8 mouse cellular contexts compared by ENCODE assay signal in genomic region chr9:71616185-71616584, GRCm38 (mm10). TPM values are rescaled to one million over a fixed set of nuclear protein-coding genes. Genes with fewer than 3 reads are reported as not detected.
DNase-seq lines count a peak whose midpoint lies in the region; ATAC-seq and TF ChIP-seq lines count a peak whose summit lies in the region.

No protein-coding gene starts in this region.

- TF ChIP-seq CTCF in stomach, postnatal 0 days (IDR thresholded peaks at IDR 0.05; ENCODE audit: low read depth), result peak; percentile 98

- H3K4me3 ChIP-seq in hindbrain, embryonic 10.5 days, result no peak overlapping the region
- no peak overlapping the region for H3K4me3 ChIP-seq in hindbrain, embryonic 12.5 days
- no peak overlapping the region for H3K4me3 ChIP-seq in forebrain, embryonic 15.5 days
- H3K4me3 ChIP-seq in stomach, postnatal 0 days (ENCODE audit: low read depth, low read length), result no peak overlapping the region

- no peaks in the 10 kb centered on the region for H3K4me1 ChIP-seq in hindbrain, embryonic 10.5 days (replicated peaks)
- 0 out of 2 replicates have a peak, but pooled peaks cover 5% of the 10 kb centered on the region for H3K4me1 ChIP-seq in hindbrain, embryonic 12.5 days
- H3K4me1 ChIP-seq in forebrain, embryonic 15.5 days, result no peaks in the 10 kb centered on the region
- H3K4me1 ChIP-seq in stomach, postnatal 0 days (replicated peaks; ENCODE audit: control insufficient read depth, insufficient read depth), result no peaks in the 10 kb centered on the region

- H3K36me3 ChIP-seq in hindbrain, embryonic 10.5 days, result no peaks in the 10 kb centered on the region
- no peaks in the 10 kb centered on the region for H3K36me3 ChIP-seq in hindbrain, embryonic 12.5 days
- no peaks in the 10 kb centered on the region for H3K36me3 ChIP-seq in forebrain, embryonic 15.5 days
- no peaks in the 10 kb centered on the region for H3K36me3 ChIP-seq in stomach, postnatal 0 days (ENCODE audit: control insufficient read depth, insufficient read depth, low read length)

- H3K9ac ChIP-seq in hindbrain, embryonic 12.5 days, result no peak overlapping the region
- H3K9ac ChIP-seq in forebrain, embryonic 15.5 days (replicated peaks), result no peak overlapping the region
- H3K9ac ChIP-seq in stomach, postnatal 0 days (ENCODE audit: low read length), result no peak overlapping the region

- no peak overlapping the region for H3K27ac ChIP-seq in hindbrain, embryonic 10.5 days
- no peak overlapping the region for H3K27ac ChIP-seq in hindbrain, embryonic 12.5 days
- H3K27ac ChIP-seq in forebrain, embryonic 15.5 days (replicated peaks), result no peak overlapping the region
- H3K27ac ChIP-seq in stomach, postnatal 0 days (replicated peaks), result no peak overlapping the region

- intact Hi-C loops in left cerebral cortex, postnatal 36 days (cut with DNase I), result loop anchor here (1.0 to 10.0 kb wide), 2 partner anchors 72 to 401 kb away; partner anchors contain the start of gene Aldh1a2

- DNase-seq in hindbrain, embryonic 10.5 days (ENCODE audit: low spot score), result peak; percentile 78
- DNase-seq in c-Kit-positive CD71-negative TER-119-negative erythroid progenitor cells, embryonic 14.5 days (ENCODE audit: low read depth), result peak; percentile 77
- DNase-seq in hindlimb bud, embryonic 11.5 days (ENCODE audit: extremely low spot score, low read depth, low spot score), result peak; percentile 85
- peak; percentile 34 to 66 for DNase-seq in left cerebral cortex, postnatal 36 days (ENCODE audit: low spot score in 2 of 2)
- peak; percentile 42 to 70 for DNase-seq in natural killer cell, adult 2 months (ENCODE audit: low spot score in 2 of 2)
- peak; percentile 82 for DNase-seq in stomach, postnatal 0 days (ENCODE audit: low spot score)

- H3K27me3 ChIP-seq in hindbrain, embryonic 10.5 days (ENCODE audit: insufficient read depth, poor library complexity, severe bottlenecking), result no peaks in the 10 kb centered on the region
- H3K27me3 ChIP-seq in hindbrain, embryonic 12.5 days, result no peaks in the 10 kb centered on the region
- H3K27me3 ChIP-seq in forebrain, embryonic 15.5 days, result no peaks in the 10 kb centered on the region
- no peaks in the 10 kb centered on the region for H3K27me3 ChIP-seq in stomach, postnatal 0 days (ENCODE audit: control insufficient read depth, insufficient read depth, low read length)

- H3K9me3 ChIP-seq in hindbrain, embryonic 10.5 days, result no peaks in the 10 kb centered on the region
- no peaks in the 10 kb centered on the region for H3K9me3 ChIP-seq in hindbrain, embryonic 12.5 days (replicated peaks)
- H3K9me3 ChIP-seq in forebrain, embryonic 15.5 days, result no peaks in the 10 kb centered on the region
- H3K9me3 ChIP-seq in stomach, postnatal 0 days (ENCODE audit: control insufficient read depth, low read length), result no peaks in the 10 kb centered on the region

- no peak for ATAC-seq in hindbrain, embryonic 12.5 days (ENCODE audit: low FRiP score)
- ATAC-seq in forebrain, embryonic 15.5 days (replicated peaks), result peak; percentile 66; the same call in 1 of the 2 replicates
- peak; percentile 66; the same call in 1 of the 2 replicates for ATAC-seq in stomach, postnatal 0 days (ENCODE audit: low FRiP score, low TSS enrichment)

- no peak for TF ChIP-seq EP300 in stomach, postnatal 0 days (optimal IDR thresholded peaks at IDR 0.05)

- 29% methylated on average over 3 of the region's 3 CpGs for WGBS in hindbrain, embryonic 10.5 days
- WGBS in hindbrain, embryonic 12.5 days, result 11% methylated on average over 3 of the region's 3 CpGs
- WGBS in forebrain, embryonic 15.5 days, result 8% methylated on average over 3 of the region's 3 CpGs
- 2% methylated on average over 3 of the region's 3 CpGs for WGBS in stomach, postnatal 0 days

- no peak overlapping the region for H3K4me2 ChIP-seq in hindbrain, embryonic 12.5 days (replicated peaks)
- no peak overlapping the region for H3K4me2 ChIP-seq in forebrain, embryonic 15.5 days (replicated peaks)
- no peak overlapping the region for H3K4me2 ChIP-seq in stomach, postnatal 0 days (replicated peaks; ENCODE audit: low read depth)

RNA-seq across cellular contexts. Expression of gene Myzap, which starts 24.0 kb away (rescaled TPM):
- polyA plus RNA-seq in hindbrain, embryonic 10.5 days (2016; fragmentation: Nextera tagmentation; extraction: Ambion mirVana), result 4.4 and 4.9 TPM in 2 replicates
- polyA plus RNA-seq in hindbrain, embryonic 12.5 days (2016; fragmentation: Nextera tagmentation; extraction: Ambion mirVana), result 5.5 and 6.6 TPM in 2 replicates
- polyA plus RNA-seq in forebrain, embryonic 15.5 days (2015; fragmentation: Nextera tagmentation; extraction: Ambion mirVana), result 1.8 and 2.0 TPM in 2 replicates
- total RNA-seq in left cerebral cortex, postnatal 36 days (2021), result 1 to 10 TPM in 1 of 2 experiments, under 1 TPM in 1; 0.86 to 3.1 TPM
- polyA plus RNA-seq in stomach, postnatal 0 days (2015; fragmentation: Nextera tagmentation; extraction: Ambion mirVana), result 21.9 and 25.7 TPM in 2 replicates
